Mouse (Mus musculus): Measurements from ENCODE around the gene Gm10318. TPM values are rescaled to one million over a fixed set of nuclear protein-coding genes. Genes with fewer than 3 reads are reported as not detected.

Gm10318 gene
- polyA plus RNA-seq, 1 experiment from 2014 or later: not detected

GRCm38 (mm10) chr10:77839006-77839405 is 13.7 kb upstream of the Gm10318 start:
- H3K4me2 ChIP-seq (ENCODE audit: low read depth, low read length): no peak overlapping the region
- H3K9me3 ChIP-seq (replicated peaks; ENCODE audit: control insufficient read depth, low read length): peaks cover 16% of the 10 kb centered on the region
- H3K4me3 ChIP-seq (ENCODE audit: low read length): no peak overlapping the region
- 63% methylated on average over 6 of the region's 6 CpGs for WGBS
- H3K9ac ChIP-seq (ENCODE audit: low read length): no peak overlapping the region
- H3K27me3 ChIP-seq (ENCODE audit: control insufficient read depth, insufficient read depth, low read length): no peaks in the 10 kb centered on the region
- H3K4me1 ChIP-seq (ENCODE audit: control insufficient read depth, insufficient read depth, low read length): no peaks in the 10 kb centered on the region
- no peak overlapping the region for H3K27ac ChIP-seq (ENCODE audit: low read length)
- no peak for ATAC-seq (replicated peaks; ENCODE audit: extremely low read depth, insufficient read depth, low FRiP score)
- no peaks in the 10 kb centered on the region; the same call in 1 of the 2 replicates for H3K36me3 ChIP-seq (ENCODE audit: control insufficient read depth, insufficient read depth)

- H3K4me1 ChIP-seq (ENCODE audit: control insufficient read depth, insufficient read depth, low read length): no peaks in the 10 kb centered on the region
- H3K36me3 ChIP-seq (ENCODE audit: control insufficient read depth, insufficient read depth): no peaks in the 10 kb centered on the region; the same call in 1 of the 2 replicates
- no peak within 1 kb of the TSS for H3K9ac ChIP-seq (ENCODE audit: low read length)
- WGBS: 55% methylated on average over 3 of the region's 3 CpGs
- H3K27me3 ChIP-seq (ENCODE audit: control insufficient read depth, insufficient read depth, low read length): no peaks in the 10 kb centered on the region
- ATAC-seq (replicated peaks; ENCODE audit: extremely low read depth, insufficient read depth, low FRiP score): no peak
- H3K4me3 ChIP-seq (ENCODE audit: low read length): no peak within 1 kb of the TSS
- peaks cover 13% of the 10 kb centered on the region for H3K9me3 ChIP-seq (replicated peaks; ENCODE audit: control insufficient read depth, low read length)
- H3K4me2 ChIP-seq (ENCODE audit: low read depth, low read length): no peak within 1 kb of the TSS
- H3K27ac ChIP-seq (ENCODE audit: low read length): no peak within 1 kb of the TSS
Measured at GRCm38 (mm10) chr10:77846503-77846902, 6.2 kb upstream of the Gm10318 start, which contains the start of gene Gm36176. Gm36176 (plus strand) TSS chr10:77846803.

- H3K9ac ChIP-seq (ENCODE audit: low read length): no peak overlapping the region
- no peaks in the 10 kb centered on the region for H3K4me1 ChIP-seq (ENCODE audit: control insufficient read depth, insufficient read depth, low read length)
- no peaks in the 10 kb centered on the region; the same call in 1 of the 2 replicates for H3K36me3 ChIP-seq (ENCODE audit: control insufficient read depth, insufficient read depth)
- H3K4me3 ChIP-seq (ENCODE audit: low read length): no peak overlapping the region
- 21% methylated on average over 2 of the region's 2 CpGs for WGBS
- no peak for ATAC-seq (replicated peaks; ENCODE audit: extremely low read depth, insufficient read depth, low FRiP score)
- H3K27me3 ChIP-seq (ENCODE audit: control insufficient read depth, insufficient read depth, low read length): no peaks in the 10 kb centered on the region
- H3K27ac ChIP-seq (ENCODE audit: low read length): no peak overlapping the region
- peaks cover 12% of the 10 kb centered on the region for H3K9me3 ChIP-seq (replicated peaks; ENCODE audit: control insufficient read depth, low read length)
- H3K4me2 ChIP-seq (ENCODE audit: low read depth, low read length): no peak overlapping the region
Measured at GRCm38 (mm10) chr10:77846961-77847360, 5.7 kb upstream of the Gm10318 start.

GRCm38 (mm10) chr10:77847538-77847937 is 5.1 kb upstream of the Gm10318 start:
- no peak for ATAC-seq (replicated peaks; ENCODE audit: extremely low read depth, insufficient read depth, low FRiP score)
- Histone ChIP-seq H3K4me1 (ENCODE audit: control insufficient read depth, insufficient read depth, low read length) (no peaks in the 10 kb centered on the region), H3K27ac (ENCODE audit: low read length) (no peak overlapping the region), H3K4me3 (ENCODE audit: low read length) (no peak overlapping the region), H3K36me3 (ENCODE audit: control insufficient read depth, insufficient read depth) (no peaks in the 10 kb centered on the region; the same call in 1 of the 2 replicates), H3K27me3 (ENCODE audit: control insufficient read depth, insufficient read depth, low read length) (no peaks in the 10 kb centered on the region), H3K9ac (ENCODE audit: low read length) (no peak overlapping the region), H3K9me3 (replicated peaks; ENCODE audit: control insufficient read depth, low read length) (peaks cover 12% of the 10 kb centered on the region), H3K4me2 (ENCODE audit: low read depth, low read length) (no peak overlapping the region)
- 79% methylated on average over 2 of the region's 2 CpGs for WGBS

- H3K9ac ChIP-seq (ENCODE audit: low read length): no peak within 1 kb of the TSS
- H3K9me3 ChIP-seq (replicated peaks; ENCODE audit: control insufficient read depth, low read length): no peaks in the 10 kb centered on the region
- WGBS: 49% methylated on average over 7 of the region's 7 CpGs
- no peaks in the 10 kb centered on the region for H3K27me3 ChIP-seq (ENCODE audit: control insufficient read depth, insufficient read depth, low read length)
- no peak within 1 kb of the TSS for H3K27ac ChIP-seq (ENCODE audit: low read length)
- H3K36me3 ChIP-seq (ENCODE audit: control insufficient read depth, insufficient read depth): no peaks in the 10 kb centered on the region
- H3K4me1 ChIP-seq (ENCODE audit: control insufficient read depth, insufficient read depth, low read length): no peaks in the 10 kb centered on the region
- no peak within 1 kb of the TSS for H3K4me3 ChIP-seq (ENCODE audit: low read length)
- no peak for ATAC-seq (replicated peaks; ENCODE audit: extremely low read depth, insufficient read depth, low FRiP score)
- H3K4me2 ChIP-seq (ENCODE audit: low read depth, low read length): no peak within 1 kb of the TSS
Measured at GRCm38 (mm10) chr10:77861675-77862074, 9.0 kb downstream of the Gm10318 start, which contains the start of gene Gm3285. Gm3285 (plus strand) TSS chr10:77861975.

DNA sequence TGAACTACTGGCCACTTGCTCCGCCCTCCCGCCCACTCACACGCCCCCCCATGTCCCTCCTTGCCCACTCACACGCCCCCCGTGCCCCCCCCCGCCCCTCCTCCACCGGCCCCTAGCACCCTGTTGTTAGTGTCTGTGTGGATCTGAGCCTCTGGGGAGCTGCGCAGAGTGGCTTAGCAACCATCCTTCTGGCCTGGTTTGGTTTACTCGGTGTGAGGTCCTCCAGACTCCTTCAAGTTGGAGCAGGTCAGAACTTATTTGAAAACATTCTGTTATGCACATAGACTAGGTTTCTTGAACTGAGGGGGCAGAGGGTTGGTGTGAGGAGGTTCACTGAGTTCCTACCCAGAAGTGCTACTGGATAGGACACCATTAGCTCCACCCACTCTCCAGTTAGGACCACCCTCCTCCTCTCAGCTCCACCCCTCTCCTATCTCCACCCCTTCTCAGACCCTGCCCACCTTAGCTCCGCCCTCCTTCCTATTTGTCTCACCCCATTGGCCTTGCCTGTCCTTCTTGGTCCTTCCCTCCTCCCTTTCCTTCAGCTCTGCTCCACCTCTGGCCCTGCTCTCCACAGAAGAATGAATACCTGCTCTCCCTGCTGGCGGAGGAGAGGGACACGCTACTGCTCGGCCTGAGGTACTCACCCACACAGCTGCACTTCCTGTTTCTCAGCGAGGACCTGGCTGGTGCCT is 11.6 kb downstream of the Gm10318 start:
- Histone ChIP-seq H3K9me3 (replicated peaks; ENCODE audit: control insufficient read depth, low read length) (no peaks in the 10 kb centered on the region), H3K4me2 (ENCODE audit: low read depth, low read length) (peak overlapping the region; percentile 39), H3K4me1 (ENCODE audit: control insufficient read depth, insufficient read depth, low read length) (no peaks in the 10 kb centered on the region), H3K27me3 (ENCODE audit: control insufficient read depth, insufficient read depth, low read length) (no peaks in the 10 kb centered on the region), H3K36me3 (ENCODE audit: control insufficient read depth, insufficient read depth) (no peaks in the 10 kb centered on the region), H3K4me3 (ENCODE audit: low read length) (no peak overlapping the region), H3K9ac (ENCODE audit: low read length) (no peak overlapping the region), H3K27ac (ENCODE audit: low read length) (no peak overlapping the region)
- peak; percentile 49; the same call in 1 of the 2 replicates for ATAC-seq (replicated peaks; ENCODE audit: extremely low read depth, insufficient read depth, low FRiP score)
- 31% methylated on average over 14 of the region's 14 CpGs for WGBS

- Histone ChIP-seq H3K4me1 (ENCODE audit: control insufficient read depth, insufficient read depth, low read length) (no peaks in the 10 kb centered on the region), H3K27ac (ENCODE audit: low read length) (no peak overlapping the region), H3K4me3 (ENCODE audit: low read length) (no peak overlapping the region), H3K4me2 (ENCODE audit: low read depth, low read length) (peak overlapping the region; percentile 39), H3K9me3 (replicated peaks; ENCODE audit: control insufficient read depth, low read length) (no peaks in the 10 kb centered on the region), H3K9ac (ENCODE audit: low read length) (no peak overlapping the region), H3K27me3 (ENCODE audit: control insufficient read depth, insufficient read depth, low read length) (no peaks in the 10 kb centered on the region), H3K36me3 (ENCODE audit: control insufficient read depth, insufficient read depth) (no peaks in the 10 kb centered on the region)
- ATAC-seq (replicated peaks; ENCODE audit: extremely low read depth, insufficient read depth, low FRiP score): no peak
- WGBS: 31% methylated on average over 11 of the region's 11 CpGs
Measured at GRCm38 (mm10) chr10:77864762-77865143, 12.1 kb downstream of the Gm10318 start.

GRCm38 (mm10) chr10:77867546-77867945 is 14.9 kb downstream of the Gm10318 start:
- Histone ChIP-seq H3K4me3 (ENCODE audit: low read length) (no peak overlapping the region), H3K4me2 (ENCODE audit: low read depth, low read length) (no peak overlapping the region), H3K36me3 (ENCODE audit: control insufficient read depth, insufficient read depth) (no peaks in the 10 kb centered on the region), H3K4me1 (ENCODE audit: control insufficient read depth, insufficient read depth, low read length) (no peaks in the 10 kb centered on the region), H3K27ac (ENCODE audit: low read length) (no peak overlapping the region), H3K9ac (ENCODE audit: low read length) (no peak overlapping the region), H3K9me3 (replicated peaks; ENCODE audit: control insufficient read depth, low read length) (no peaks in the 10 kb centered on the region), H3K27me3 (ENCODE audit: control insufficient read depth, insufficient read depth, low read length) (no peaks in the 10 kb centered on the region)
- ATAC-seq (replicated peaks; ENCODE audit: extremely low read depth, insufficient read depth, low FRiP score): no peak
- WGBS: 5% methylated on average over 1 of the region's 1 CpGs

- H3K9me3 ChIP-seq (replicated peaks; ENCODE audit: control insufficient read depth, low read length): no peaks in the 10 kb centered on the region
- H3K27ac ChIP-seq (ENCODE audit: low read length): no peak overlapping the region
- H3K36me3 ChIP-seq (ENCODE audit: control insufficient read depth, insufficient read depth): no peaks in the 10 kb centered on the region
- no peak for ATAC-seq (replicated peaks; ENCODE audit: extremely low read depth, insufficient read depth, low FRiP score)
- 68% methylated on average over 7 of the region's 7 CpGs for WGBS
- no peaks in the 10 kb centered on the region for H3K27me3 ChIP-seq (ENCODE audit: control insufficient read depth, insufficient read depth, low read length)
- H3K4me2 ChIP-seq (ENCODE audit: low read depth, low read length): no peak overlapping the region
- no peaks in the 10 kb centered on the region for H3K4me1 ChIP-seq (ENCODE audit: control insufficient read depth, insufficient read depth, low read length)
- H3K9ac ChIP-seq (ENCODE audit: low read length): no peak overlapping the region
- no peak overlapping the region for H3K4me3 ChIP-seq (ENCODE audit: low read length)
Measured at GRCm38 (mm10) chr10:77869651-77870050, 17.0 kb downstream of the Gm10318 start.

Data from heart, embryonic 16.5 days (tissue).